Mouse (Mus musculus) midbrain, embryonic 16.5 days (tissue): ENCODE measurements around the gene Efr3b. TPM values are rescaled to one million over a fixed set of nuclear protein-coding genes. Genes with fewer than 3 reads are reported as not detected.
A peak's percentile ranks its signal among the peaks of the same experiment; 100 is the strongest.

Experiments
- ATAC-seq: fragments of 200-750 bp; cut with Nextera tagmentation; 2 replicates; pipeline ENCODE4 v1.8.0; 2017; ENCODE audit warnings: moderate TSS enrichment
- H3K27ac ChIP-seq: fragments of 300-500 bp; sonication (generic); 2 replicates; pipeline ENCODE4 v1.5.1; 2014; ENCODE audit warnings: mild to moderate bottlenecking, low read length, mixed read lengths
- H3K27me3 ChIP-seq: fragments of 300-500 bp; sonication (generic); 2 replicates; pipeline ENCODE4 v1.6.1; 2014; ENCODE audit warnings: low read depth, low read length, mixed read lengths; ENCODE audit not compliant: control insufficient read depth, insufficient read depth
- H3K36me3 ChIP-seq: fragments of 300-500 bp; sonication (generic); 2 replicates; pipeline ENCODE4 v1.6.1; 2014; ENCODE audit warnings: mild to moderate bottlenecking, low read length, moderate library complexity, mixed read lengths; ENCODE audit not compliant: control insufficient read depth, insufficient read depth
- H3K4me1 ChIP-seq: fragments of 300-500 bp; sonication (generic); 2 replicates; pipeline ENCODE4 v1.6.1; 2014; ENCODE audit warnings: mild to moderate bottlenecking, low read length, mixed read lengths; ENCODE audit not compliant: control insufficient read depth, insufficient read depth
- H3K4me2 ChIP-seq: fragments of 300-500 bp; sonication (generic); 2 replicates; pipeline ENCODE4 v1.6.1; 2014; ENCODE audit warnings: mild to moderate bottlenecking, low read length, mixed read lengths
- H3K4me3 ChIP-seq: fragments of 300-500 bp; sonication (generic); 2 replicates; pipeline ENCODE4 v1.5.1; 2014; ENCODE audit warnings: low read depth, mild to moderate bottlenecking, low read length, moderate library complexity, mixed read lengths
- H3K9ac ChIP-seq: fragments of 300-500 bp; sonication (generic); 2 replicates; pipeline ENCODE4 v1.6.1; 2014; ENCODE audit warnings: low read depth, low read length, mixed read lengths
- H3K9me3 ChIP-seq: fragments of 300-500 bp; sonication (generic); replicated peaks from 2 replicates; pipeline ENCODE4 v1.6.1; 2014; ENCODE audit warnings: mild to moderate bottlenecking, low read length, mixed read lengths; ENCODE audit not compliant: control insufficient read depth, poor library complexity, severe bottlenecking
- WGBS: fragments of 180-500 bp; shearing (Covaris S2); extraction: QIAGEN DNeasy Blood & Tissue Kit; methylation state at CpG from one replicate; pipeline ENCODE4 v1.1.7; 2014; 5-methylcytosine and 5-hydroxymethylcytosine counted together
- polyA plus RNA-seq: library from polyadenylated mRNA; unstranded; fragments of >200 nt; fragmentation: Nextera tagmentation; extraction: Ambion mirVana; gene quantifications from 2 replicates; pipeline ENCODE4 v1.2.1, GENCODE M21; 2015

Efr3b gene
- polyA plus RNA-seq, 1 experiment from 2014 or later = 48.4 TPM

DNA sequence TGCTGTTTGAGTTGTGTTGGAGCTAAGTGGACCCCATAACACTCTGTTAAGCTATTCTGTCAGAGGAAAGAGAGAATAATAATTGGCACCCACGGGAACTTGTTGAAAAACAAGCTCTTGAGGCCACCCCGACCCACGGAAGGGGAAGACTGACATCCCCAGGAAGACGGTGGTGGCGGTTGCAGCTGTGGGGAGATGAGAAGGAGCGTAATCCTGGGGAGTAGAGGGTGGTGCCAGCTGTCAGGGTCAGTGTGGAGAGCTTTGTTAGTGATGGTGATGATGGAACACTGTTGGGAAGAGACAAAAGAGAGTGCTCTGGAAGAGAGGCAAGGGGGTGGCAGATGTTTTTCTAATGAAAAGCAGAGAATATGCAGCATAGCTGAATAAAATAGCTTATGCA lies 9.3 kb upstream of the Efr3b start:
- H3K4me2 ChIP-seq = no peak overlapping the region
- no peaks in the 10 kb centered on the region for H3K27me3 ChIP-seq
- no peak for ATAC-seq
- no peak overlapping the region for H3K9ac ChIP-seq
- H3K36me3 ChIP-seq = no peaks in the 10 kb centered on the region
- no peak overlapping the region for H3K4me3 ChIP-seq
- no peaks in the 10 kb centered on the region for H3K4me1 ChIP-seq
- 48% methylated on average over 6 of the region's 6 CpGs for WGBS
- H3K9me3 ChIP-seq = no peaks in the 10 kb centered on the region; the same call in 1 of the 2 replicates
- H3K27ac ChIP-seq = no peak overlapping the region

DNA sequence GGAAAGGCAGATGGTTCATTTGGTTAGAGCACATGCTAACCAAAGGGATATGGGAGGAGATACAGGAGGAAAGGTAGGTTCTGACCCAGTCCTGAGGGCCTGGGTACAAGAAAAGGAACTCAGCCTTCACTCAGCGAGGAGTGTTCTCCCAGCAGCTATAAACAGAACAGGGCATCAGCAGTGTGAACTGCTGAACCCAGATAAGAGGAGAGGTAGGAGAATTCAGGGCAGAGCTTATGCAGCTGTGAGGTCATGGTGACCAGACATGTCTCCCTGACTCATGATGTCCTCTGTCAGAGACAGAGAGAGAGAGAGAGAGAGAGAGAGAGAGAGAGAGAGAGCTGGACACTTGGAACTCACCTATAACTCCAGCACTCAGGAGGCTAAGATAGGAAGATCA lies 7.3 kb upstream of the Efr3b start:
- H3K4me1 ChIP-seq = peaks cover 3% of the 10 kb centered on the region; the same call in 1 of the 2 replicates
- ATAC-seq = no peak
- no peak overlapping the region for H3K4me2 ChIP-seq
- no peak overlapping the region for H3K4me3 ChIP-seq
- WGBS = 100% methylated on average over 1 of the region's 1 CpGs
- no peaks in the 10 kb centered on the region; the same call in 1 of the 2 replicates for H3K9me3 ChIP-seq
- no peaks in the 10 kb centered on the region for H3K27me3 ChIP-seq
- H3K9ac ChIP-seq = no peak overlapping the region
- H3K36me3 ChIP-seq = no peaks in the 10 kb centered on the region
- no peak overlapping the region for H3K27ac ChIP-seq

DNA sequence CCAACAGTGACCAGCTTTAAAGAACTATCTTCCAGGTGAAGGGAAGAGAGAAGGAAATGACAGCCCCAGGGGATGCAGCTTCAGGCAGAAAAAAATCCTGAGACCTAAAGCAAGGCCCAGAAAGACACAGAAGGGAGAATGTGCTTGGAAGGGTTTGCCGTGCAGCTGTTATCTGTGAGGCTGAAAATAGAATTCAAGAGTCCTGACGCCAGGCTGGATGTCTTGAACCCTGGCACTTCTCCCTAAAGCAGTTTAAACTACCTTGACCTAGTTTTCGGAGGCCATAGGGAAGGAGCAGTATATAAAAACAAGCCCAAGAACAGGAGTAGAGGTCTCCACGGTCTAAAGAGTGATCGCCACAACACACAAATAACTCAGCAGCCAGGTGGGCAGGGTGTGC lies 3.7 kb upstream of the Efr3b start:
- Histone ChIP-seq H3K4me3 (no peak overlapping the region), H3K27ac (no peak overlapping the region), H3K27me3 (no peaks in the 10 kb centered on the region), H3K36me3 (no peaks in the 10 kb centered on the region), H3K4me2 (no peak overlapping the region), H3K9me3 (no peaks in the 10 kb centered on the region), H3K4me1 (peaks cover 6% of the 10 kb centered on the region; the same call in 1 of the 2 replicates), H3K9ac (no peak overlapping the region)
- ATAC-seq = no peak
- WGBS = 71% methylated on average over 5 of the region's 5 CpGs

DNA sequence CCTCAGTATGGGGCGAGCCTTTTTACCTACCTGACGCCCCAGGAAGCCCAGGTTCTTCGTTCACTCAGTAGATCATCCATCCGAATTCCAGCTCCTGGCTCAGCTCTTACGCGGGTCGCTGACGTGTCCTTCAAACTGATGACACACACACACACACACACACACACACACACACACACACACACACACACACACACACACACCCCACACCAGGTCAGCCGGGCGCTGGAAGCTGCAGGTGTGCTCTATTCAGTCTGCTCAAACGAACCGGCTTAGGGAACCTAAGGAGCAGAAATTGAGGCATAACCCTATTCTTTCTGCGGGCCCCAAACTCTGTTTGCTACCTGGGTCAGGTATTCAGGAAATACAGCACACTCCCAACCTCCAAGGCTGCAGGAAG lies 331 bp upstream of the Efr3b start:
- Histone ChIP-seq H3K4me3 (peak overlapping the region; percentile 90), H3K9me3 (no peaks in the 10 kb centered on the region), H3K27ac (peak overlapping the region; percentile 84; the same call in 1 of the 2 replicates), H3K4me1 (peaks cover 21% of the 10 kb centered on the region), H3K9ac (peak overlapping the region; percentile 89), H3K36me3 (no peaks in the 10 kb centered on the region), H3K4me2 (peak overlapping the region; percentile 80), H3K27me3 (no peaks in the 10 kb centered on the region)
- no peak for ATAC-seq
- 4% methylated on average over 12 of the region's 13 CpGs for WGBS

DNA sequence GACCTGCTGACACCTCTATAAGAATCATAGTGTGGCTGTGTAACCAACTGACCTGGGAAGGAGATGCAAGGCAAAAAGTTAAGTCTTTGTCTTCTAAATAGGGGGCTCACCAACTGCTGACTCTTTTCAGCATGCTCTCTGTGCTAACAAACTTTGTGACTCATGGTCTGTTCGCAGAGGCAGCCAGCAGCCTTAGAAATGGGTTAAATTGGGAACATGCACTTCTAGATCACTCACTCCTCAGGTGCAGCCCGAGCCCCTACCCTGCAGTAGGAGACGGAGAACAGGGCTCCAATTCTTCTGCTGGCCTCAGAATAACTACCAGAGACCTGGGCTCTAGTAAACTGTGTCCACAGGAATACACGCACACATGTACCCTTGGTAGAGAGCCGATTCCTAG lies 1.2 kb downstream of the Efr3b start:
- Histone ChIP-seq H3K9me3 (no peaks in the 10 kb centered on the region), H3K4me1 (peaks cover 21% of the 10 kb centered on the region), H3K36me3 (no peaks in the 10 kb centered on the region), H3K4me3 (peak overlapping the region; percentile 90), H3K27me3 (no peaks in the 10 kb centered on the region), H3K27ac (peak overlapping the region; percentile 84), H3K9ac (peak overlapping the region; percentile 89), H3K4me2 (peak overlapping the region; percentile 80)
- ATAC-seq = peak; percentile 15; the same call in 1 of the 2 replicates
- 20% methylated on average over 5 of the region's 5 CpGs for WGBS

DNA sequence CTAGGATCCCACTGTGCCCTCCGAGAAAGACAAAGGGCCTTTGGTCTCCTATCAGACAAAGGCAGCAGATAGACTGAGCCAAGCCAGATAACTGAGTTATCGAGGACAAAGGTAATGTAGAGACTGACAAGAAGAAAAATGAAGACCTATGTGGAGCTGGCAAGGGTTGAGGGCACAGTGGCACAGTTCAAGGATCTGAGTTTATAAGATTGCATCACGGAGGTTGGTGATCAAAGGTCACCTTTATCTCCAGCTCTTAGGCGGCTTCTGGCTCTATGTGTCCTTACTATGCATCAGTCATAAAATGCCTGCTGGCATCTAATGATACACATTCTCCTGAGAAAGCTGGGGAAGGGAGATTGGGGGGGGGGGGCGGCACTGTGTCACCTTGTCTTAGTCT lies 2.6 kb downstream of the Efr3b start:
- Histone ChIP-seq H3K4me1 (peaks cover 18% of the 10 kb centered on the region), H3K36me3 (no peaks in the 10 kb centered on the region), H3K27ac (no peak overlapping the region), H3K4me2 (peak overlapping the region; percentile 80; the same call in 1 of the 2 replicates), H3K9ac (no peak overlapping the region), H3K4me3 (no peak overlapping the region), H3K9me3 (no peaks in the 10 kb centered on the region), H3K27me3 (no peaks in the 10 kb centered on the region)
- 90% methylated on average over 5 of the region's 5 CpGs for WGBS
- ATAC-seq = no peak

DNA sequence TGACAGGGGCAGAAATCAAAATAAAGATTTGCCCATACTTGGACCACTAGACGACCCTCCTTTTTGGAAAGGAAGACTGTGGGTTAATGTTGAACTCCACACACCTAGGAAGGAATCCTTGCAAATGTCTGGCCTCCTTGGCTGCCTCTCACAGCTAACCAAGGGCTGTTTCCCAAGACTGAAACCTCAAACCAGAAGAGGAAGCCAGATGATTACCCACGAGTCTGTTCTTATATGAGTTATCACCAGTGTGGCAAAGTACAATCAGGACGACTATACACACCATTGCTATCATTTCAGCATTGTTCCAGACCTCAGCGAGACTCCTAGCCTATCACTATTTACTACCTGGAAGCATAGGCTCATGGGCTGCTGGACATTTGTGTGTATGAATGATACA lies 9.7 kb downstream of the Efr3b start:
- 86% methylated on average over 4 of the region's 4 CpGs for WGBS
- no peak overlapping the region for H3K4me2 ChIP-seq
- ATAC-seq = no peak
- H3K9ac ChIP-seq = no peak overlapping the region
- no peak overlapping the region for H3K27ac ChIP-seq
- H3K36me3 ChIP-seq = no peaks in the 10 kb centered on the region
- no peaks in the 10 kb centered on the region for H3K27me3 ChIP-seq
- H3K4me3 ChIP-seq = no peak overlapping the region
- H3K4me1 ChIP-seq = no peaks in the 10 kb centered on the region
- H3K9me3 ChIP-seq = no peaks in the 10 kb centered on the region

DNA sequence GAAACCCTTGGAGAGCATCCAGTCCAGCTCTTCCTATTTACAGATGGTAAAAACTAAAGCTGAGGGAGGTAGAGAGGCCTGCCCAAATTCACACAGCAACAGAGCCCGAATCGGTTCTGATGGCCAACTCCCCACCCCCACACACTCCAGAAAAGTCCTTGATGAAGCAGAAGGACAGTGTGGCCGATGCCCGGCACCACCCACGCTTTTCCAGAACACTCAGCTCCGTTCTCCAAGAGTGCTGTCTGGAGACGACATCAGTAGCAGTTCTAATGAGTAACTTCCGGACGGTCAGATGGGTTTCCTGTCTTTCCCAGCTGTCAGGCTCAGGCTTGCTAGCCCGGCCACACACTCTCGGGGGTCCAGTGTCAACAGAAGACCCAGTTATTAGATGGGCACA lies 10.2 kb downstream of the Efr3b start:
- H3K4me1 ChIP-seq = no peaks in the 10 kb centered on the region
- no peak overlapping the region for H3K4me2 ChIP-seq
- H3K27me3 ChIP-seq = no peaks in the 10 kb centered on the region
- H3K27ac ChIP-seq = no peak overlapping the region
- ATAC-seq = no peak
- H3K4me3 ChIP-seq = no peak overlapping the region
- H3K9ac ChIP-seq = no peak overlapping the region
- WGBS = 90% methylated on average over 11 of the region's 11 CpGs
- H3K36me3 ChIP-seq = no peaks in the 10 kb centered on the region
- H3K9me3 ChIP-seq = no peaks in the 10 kb centered on the region

DNA sequence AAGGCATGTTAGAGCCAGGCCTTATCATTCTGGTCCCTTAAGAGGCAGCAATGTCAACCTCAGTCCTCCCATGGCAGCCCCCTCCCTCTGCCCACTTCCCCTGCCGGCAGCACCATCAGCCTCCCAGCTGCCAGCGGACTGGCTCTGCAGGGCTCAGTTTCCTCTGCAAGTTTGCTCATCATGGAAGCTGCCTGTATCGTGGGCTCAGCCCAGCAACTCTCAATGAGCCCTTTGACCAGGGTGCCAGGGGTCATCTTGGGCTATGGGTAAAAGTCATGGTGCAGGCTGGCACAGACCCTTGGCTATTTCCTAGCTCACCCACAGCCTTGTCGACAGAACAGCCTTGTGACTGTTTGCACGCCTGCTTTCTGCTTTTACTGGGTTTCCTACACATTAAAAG lies 14.4 kb downstream of the Efr3b start:
- 82% methylated on average over 5 of the region's 5 CpGs for WGBS
- Histone ChIP-seq H3K27me3 (no peaks in the 10 kb centered on the region), H3K36me3 (no peaks in the 10 kb centered on the region), H3K27ac (no peak overlapping the region), H3K4me1 (0 out of 2 replicates have a peak, but pooled peaks cover 4% of the 10 kb centered on the region), H3K9me3 (no peaks in the 10 kb centered on the region), H3K9ac (no peak overlapping the region), H3K4me3 (no peak overlapping the region), H3K4me2 (no peak overlapping the region)
- no peak for ATAC-seq
